Mouse (Mus musculus): ENCODE results near the gene Gm20532. TPM values are rescaled to one million over a fixed set of nuclear protein-coding genes. Genes with fewer than 3 reads are reported as not detected.

Gene Gm20532
- polyA plus RNA-seq, 1 experiment, result not detected

GRCm38 (mm10) chr2:26543768-26544167, 42.7 kb upstream of the Gm20532 start:
- Histone ChIP-seq H3K79me2 (ENCODE audit: control insufficient read depth, insufficient read depth) (no peaks in the 10 kb centered on the region), H3K27me3 (ENCODE audit: control insufficient read depth, insufficient read depth, insufficient read length) (no peaks in the 10 kb centered on the region), H3ac (ENCODE audit: control insufficient read depth, insufficient read length) (no peak overlapping the region), H3K4me3 (no peak overlapping the region), H3K36me3 (ENCODE audit: control insufficient read depth, insufficient read depth) (no peaks in the 10 kb centered on the region), H3K4me2 (ENCODE audit: low read depth) (peak overlapping the region; percentile 63)
- TF ChIP-seq SRF (IDR thresholded peaks at IDR 0.05; ENCODE audit: control insufficient read depth, insufficient read length, low read depth) (no peak), MYOG (IDR thresholded peaks at IDR 0.05; ENCODE audit: control insufficient read depth in 1 of 3, insufficient read depth in 1 of 3, insufficient read length in 2 of 3, low read depth in 2 of 3) (no peak), USF1 (IDR thresholded peaks at IDR 0.05; ENCODE audit: low read depth) (no peak), MYOD1 (IDR thresholded peaks at IDR 0.05; ENCODE audit: control insufficient read depth in 1 of 3, insufficient read length in 2 of 3, low read depth in 2 of 3) (peak in 2 of 3 experiments; percentile 52 to 55), E2F4 (IDR thresholded peaks at IDR 0.05; ENCODE audit: insufficient read depth) (no peak), CEBPB (IDR thresholded peaks at IDR 0.05; ENCODE audit: insufficient read depth, poor library complexity, severe bottlenecking) (no peak), POLR2A (IDR thresholded peaks at IDR 0.05; ENCODE audit: insufficient read length, low read depth) (no peak), REST (IDR thresholded peaks at IDR 0.05; ENCODE audit: insufficient read depth, insufficient read length) (no peak)

- Histone ChIP-seq H3K4me3 (no peak overlapping the region), H3ac (ENCODE audit: control insufficient read depth, insufficient read length) (no peak overlapping the region), H3K36me3 (ENCODE audit: control insufficient read depth, insufficient read depth) (no peaks in the 10 kb centered on the region), H3K27me3 (ENCODE audit: control insufficient read depth, insufficient read depth, insufficient read length) (no peaks in the 10 kb centered on the region), H3K4me2 (ENCODE audit: low read depth) (no peak overlapping the region), H3K79me2 (ENCODE audit: control insufficient read depth, insufficient read depth) (no peaks in the 10 kb centered on the region)
- TF ChIP-seq MYOG (IDR thresholded peaks at IDR 0.05; ENCODE audit: control insufficient read depth in 1 of 3, insufficient read depth in 1 of 3, insufficient read length in 2 of 3, low read depth in 2 of 3) (no peak), POLR2A (IDR thresholded peaks at IDR 0.05; ENCODE audit: insufficient read length, low read depth) (no peak), MYOD1 (IDR thresholded peaks at IDR 0.05; ENCODE audit: control insufficient read depth in 1 of 3, insufficient read length in 2 of 3, low read depth in 2 of 3) (no peak), POLR2AphosphoS2 (IDR thresholded peaks at IDR 0.05; ENCODE audit: insufficient read length, low read depth) (no peak), MAX (IDR thresholded peaks at IDR 0.05; ENCODE audit: low read depth) (no peak), TCF3 (IDR thresholded peaks at IDR 0.05; ENCODE audit: insufficient read length, low read depth) (no peak), REST (IDR thresholded peaks at IDR 0.05; ENCODE audit: insufficient read depth, insufficient read length) (no peak), CEBPB (IDR thresholded peaks at IDR 0.05; ENCODE audit: insufficient read depth, poor library complexity, severe bottlenecking) (no peak), TCF12 (IDR thresholded peaks at IDR 0.05; ENCODE audit: insufficient read depth, poor library complexity, severe bottlenecking) (no peak), E2F4 (IDR thresholded peaks at IDR 0.05; ENCODE audit: insufficient read depth) (no peak), SRF (IDR thresholded peaks at IDR 0.05; ENCODE audit: control insufficient read depth, insufficient read length, low read depth) (no peak)
Measured at GRCm38 (mm10) chr2:26544265-26544664, 42.2 kb upstream of the Gm20532 start.

GRCm38 (mm10) chr2:26547481-26547880, 39.0 kb upstream of the Gm20532 start:
- Histone ChIP-seq H3K4me3 (no peak overlapping the region), H3K79me2 (ENCODE audit: control insufficient read depth, insufficient read depth) (no peaks in the 10 kb centered on the region), H3K4me2 (ENCODE audit: low read depth) (no peak overlapping the region), H3ac (ENCODE audit: control insufficient read depth, insufficient read length) (no peak overlapping the region), H3K36me3 (ENCODE audit: control insufficient read depth, insufficient read depth) (no peaks in the 10 kb centered on the region), H3K27me3 (ENCODE audit: control insufficient read depth, insufficient read depth, insufficient read length) (no peaks in the 10 kb centered on the region)
- TF ChIP-seq TCF12 (IDR thresholded peaks at IDR 0.05; ENCODE audit: insufficient read depth, poor library complexity, severe bottlenecking), result no peak
- no peak for TF ChIP-seq TCF3 (IDR thresholded peaks at IDR 0.05; ENCODE audit: insufficient read length, low read depth)
- TF ChIP-seq MYOD1 (IDR thresholded peaks at IDR 0.05; ENCODE audit: control insufficient read depth in 1 of 3, insufficient read length in 2 of 3, low read depth in 2 of 3), result peak in 1 of 3 experiments; percentile 57
- no peak for TF ChIP-seq SRF (IDR thresholded peaks at IDR 0.05; ENCODE audit: control insufficient read depth, insufficient read length, low read depth)
- TF ChIP-seq POLR2AphosphoS2 (IDR thresholded peaks at IDR 0.05; ENCODE audit: insufficient read length, low read depth), result no peak
- TF ChIP-seq CEBPB (IDR thresholded peaks at IDR 0.05; ENCODE audit: insufficient read depth, poor library complexity, severe bottlenecking), result no peak
- no peak for TF ChIP-seq E2F4 (IDR thresholded peaks at IDR 0.05; ENCODE audit: insufficient read depth)
- peak in 1 of 3 experiments; percentile 59 for TF ChIP-seq MYOG (IDR thresholded peaks at IDR 0.05; ENCODE audit: control insufficient read depth in 1 of 3, insufficient read depth in 1 of 3, insufficient read length in 2 of 3, low read depth in 2 of 3)
- no peak for TF ChIP-seq POLR2A (IDR thresholded peaks at IDR 0.05; ENCODE audit: insufficient read length, low read depth)
- TF ChIP-seq MAX (IDR thresholded peaks at IDR 0.05; ENCODE audit: low read depth), result no peak
- TF ChIP-seq REST (IDR thresholded peaks at IDR 0.05; ENCODE audit: insufficient read depth, insufficient read length), result no peak
- TF ChIP-seq USF1 (IDR thresholded peaks at IDR 0.05; ENCODE audit: low read depth), result no peak

- no peaks in the 10 kb centered on the region for H3K79me2 ChIP-seq (ENCODE audit: control insufficient read depth, insufficient read depth)
- TF ChIP-seq E2F4 (IDR thresholded peaks at IDR 0.05; ENCODE audit: insufficient read depth), result no peak
- TF ChIP-seq TCF3 (IDR thresholded peaks at IDR 0.05; ENCODE audit: insufficient read length, low read depth), result no peak
- TF ChIP-seq MYOG (IDR thresholded peaks at IDR 0.05; ENCODE audit: control insufficient read depth in 1 of 3, insufficient read depth in 1 of 3, insufficient read length in 2 of 3, low read depth in 2 of 3), result peak in 1 of 3 experiments; percentile 31
- TF ChIP-seq MYOD1 (IDR thresholded peaks at IDR 0.05; ENCODE audit: control insufficient read depth in 1 of 3, insufficient read length in 2 of 3, low read depth in 2 of 3), result no peak
- TF ChIP-seq SRF (IDR thresholded peaks at IDR 0.05; ENCODE audit: control insufficient read depth, insufficient read length, low read depth), result no peak
- no peak for TF ChIP-seq MAX (IDR thresholded peaks at IDR 0.05; ENCODE audit: low read depth)
- no peak overlapping the region for H3ac ChIP-seq (ENCODE audit: control insufficient read depth, insufficient read length)
- no peak overlapping the region for H3K4me3 ChIP-seq
- H3K27me3 ChIP-seq (ENCODE audit: control insufficient read depth, insufficient read depth, insufficient read length), result no peaks in the 10 kb centered on the region
- no peaks in the 10 kb centered on the region for H3K36me3 ChIP-seq (ENCODE audit: control insufficient read depth, insufficient read depth)
- H3K4me2 ChIP-seq (ENCODE audit: low read depth), result no peak overlapping the region
Measured at GRCm38 (mm10) chr2:26549801-26550200, 36.6 kb upstream of the Gm20532 start.

GRCm38 (mm10) chr2:26550205-26550604, 36.2 kb upstream of the Gm20532 start:
- no peak for TF ChIP-seq TCF12 (IDR thresholded peaks at IDR 0.05; ENCODE audit: insufficient read depth, poor library complexity, severe bottlenecking)
- no peak for TF ChIP-seq SRF (IDR thresholded peaks at IDR 0.05; ENCODE audit: control insufficient read depth, insufficient read length, low read depth)
- no peak for TF ChIP-seq MYOG (IDR thresholded peaks at IDR 0.05; ENCODE audit: control insufficient read depth in 1 of 3, insufficient read depth in 1 of 3, insufficient read length in 2 of 3, low read depth in 2 of 3)
- TF ChIP-seq MAX (IDR thresholded peaks at IDR 0.05; ENCODE audit: low read depth), result no peak
- TF ChIP-seq POLR2AphosphoS2 (IDR thresholded peaks at IDR 0.05; ENCODE audit: insufficient read length, low read depth), result no peak
- TF ChIP-seq REST (IDR thresholded peaks at IDR 0.05; ENCODE audit: insufficient read depth, insufficient read length), result no peak
- H3K79me2 ChIP-seq (ENCODE audit: control insufficient read depth, insufficient read depth), result no peaks in the 10 kb centered on the region
- no peak overlapping the region for H3K4me2 ChIP-seq (ENCODE audit: low read depth)
- no peak overlapping the region for H3ac ChIP-seq (ENCODE audit: control insufficient read depth, insufficient read length)
- no peaks in the 10 kb centered on the region for H3K36me3 ChIP-seq (ENCODE audit: control insufficient read depth, insufficient read depth)
- no peaks in the 10 kb centered on the region for H3K27me3 ChIP-seq (ENCODE audit: control insufficient read depth, insufficient read depth, insufficient read length)
- no peak overlapping the region for H3K4me3 ChIP-seq

Measured in myocyte (in vitro differentiated cells).